Mouse (Mus musculus) kidney, postnatal 10 days (tissue): ENCODE results near the gene Zmym2.

Source experiments
- DNase-seq: peaks from one replicate; pipeline ENCODE4 v3.0.0; 2021; ENCODE audit warnings: mixed read lengths

The Zmym2 gene

DNA sequence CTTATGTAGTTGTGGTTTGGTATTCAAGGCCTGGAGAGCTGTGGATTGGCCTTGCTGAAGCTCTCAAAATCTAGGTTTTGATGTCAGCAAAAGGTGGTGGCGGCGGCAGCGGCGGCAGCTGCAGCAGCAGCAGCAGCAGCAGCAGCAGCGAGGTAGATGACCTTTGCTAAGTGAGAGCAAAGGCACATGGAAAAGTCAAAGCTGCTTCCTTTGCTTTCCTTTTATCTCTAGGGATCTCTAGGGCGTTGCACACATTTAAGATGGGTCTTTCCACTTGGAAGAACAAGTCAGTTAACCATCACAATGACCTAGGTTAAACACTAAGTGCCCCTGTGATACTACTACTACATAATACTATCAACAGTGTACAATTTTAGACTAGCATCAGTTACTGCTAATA, 49.0 kb downstream of the Zmym2 start:
- DNase-seq = no peak

DNA sequence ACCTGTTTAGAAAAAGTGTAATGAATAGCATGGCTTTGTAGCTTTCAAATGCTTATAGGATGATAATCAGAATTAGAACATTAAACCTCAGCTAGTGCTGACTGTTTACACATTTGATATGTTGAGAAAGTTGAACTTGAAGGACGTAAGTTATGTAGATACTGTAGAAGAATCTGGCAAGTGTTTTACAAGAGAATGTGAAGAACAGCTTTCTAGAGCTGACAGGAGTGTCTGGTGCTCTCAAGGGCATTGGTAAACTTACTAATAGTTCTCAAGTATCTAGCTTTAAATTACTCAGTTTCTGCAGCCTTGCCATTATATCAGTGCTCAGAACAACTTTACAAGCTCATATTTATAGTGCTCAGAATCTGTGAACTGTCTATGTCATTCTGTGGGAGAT, 53.5 kb downstream of the Zmym2 start:
- no peak for DNase-seq

DNA sequence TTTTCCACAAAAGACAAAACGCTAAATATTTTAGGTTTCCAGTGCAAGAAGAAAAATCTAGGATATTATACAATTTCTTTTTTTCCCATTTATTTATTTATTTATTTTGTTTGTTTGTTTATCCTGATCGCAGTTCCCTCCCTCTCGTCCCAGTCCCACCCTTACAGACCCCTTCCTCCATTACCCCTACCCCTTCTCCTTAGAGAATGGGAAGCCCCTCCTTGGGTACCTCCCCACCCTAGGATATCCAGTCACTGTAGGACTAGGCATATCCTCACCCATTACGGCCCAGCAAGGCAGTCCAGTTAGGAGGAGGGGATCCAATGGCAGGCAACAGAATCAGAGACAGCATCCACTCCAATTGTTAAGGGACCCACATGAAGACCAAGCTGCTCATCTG, 66.5 kb downstream of the Zmym2 start:
- DNase-seq = no peak

DNA sequence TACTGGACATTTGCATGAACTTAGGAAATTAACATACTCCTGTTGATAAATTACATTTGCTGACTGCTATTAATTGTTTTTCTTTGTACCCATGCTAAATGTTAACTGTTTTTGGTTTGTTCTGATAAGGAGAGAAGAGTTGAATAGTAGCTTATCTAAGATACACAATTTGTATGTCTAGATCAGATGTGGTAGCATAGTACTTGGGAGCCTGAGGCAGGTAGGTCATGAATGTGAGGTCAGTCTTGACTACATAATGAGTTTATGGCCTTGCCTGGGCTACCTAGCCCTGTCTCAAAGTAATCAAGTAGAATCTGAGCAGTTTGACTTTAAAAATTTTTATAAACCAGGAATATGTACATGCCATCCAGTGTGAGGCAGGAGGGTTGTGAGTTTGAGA, 67.9 kb downstream of the Zmym2 start:
- no peak for DNase-seq

DNA sequence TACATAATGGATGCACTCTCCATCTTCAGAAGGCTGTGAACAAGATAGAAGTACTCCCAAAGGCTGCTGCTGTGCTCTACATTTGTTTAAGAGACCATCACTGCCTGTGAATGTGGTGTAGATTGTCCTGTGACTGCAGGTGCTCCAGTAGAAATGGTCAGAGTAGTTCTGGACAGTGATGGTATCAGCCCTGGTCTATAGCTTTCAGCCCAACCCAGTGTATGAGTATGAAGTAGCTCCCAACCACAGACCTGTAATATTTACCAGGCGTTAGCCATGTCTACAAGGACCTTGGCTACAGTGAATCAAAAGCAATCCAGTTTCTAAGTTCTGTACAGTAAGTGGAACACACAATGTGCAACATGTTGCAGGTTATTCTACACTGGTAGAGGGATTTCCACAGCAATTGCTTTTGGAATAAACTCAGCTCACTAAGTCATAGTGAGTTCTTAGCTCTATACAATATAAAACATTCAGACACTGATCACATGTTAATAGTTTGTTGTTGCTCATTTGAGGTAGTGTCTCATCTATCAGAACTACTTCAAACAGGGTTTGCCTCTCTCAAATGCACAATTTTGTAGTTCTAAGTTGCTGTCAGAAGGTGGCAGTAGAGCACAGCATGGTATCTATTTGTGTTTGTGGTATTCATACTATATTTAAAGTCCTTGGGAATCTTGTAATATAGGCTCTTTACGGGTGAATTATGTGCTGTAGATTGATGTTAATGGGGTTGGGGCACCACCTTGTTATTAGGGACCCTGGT, 77.7 kb downstream of the Zmym2 start:
- peak; percentile 38 for DNase-seq

DNA sequence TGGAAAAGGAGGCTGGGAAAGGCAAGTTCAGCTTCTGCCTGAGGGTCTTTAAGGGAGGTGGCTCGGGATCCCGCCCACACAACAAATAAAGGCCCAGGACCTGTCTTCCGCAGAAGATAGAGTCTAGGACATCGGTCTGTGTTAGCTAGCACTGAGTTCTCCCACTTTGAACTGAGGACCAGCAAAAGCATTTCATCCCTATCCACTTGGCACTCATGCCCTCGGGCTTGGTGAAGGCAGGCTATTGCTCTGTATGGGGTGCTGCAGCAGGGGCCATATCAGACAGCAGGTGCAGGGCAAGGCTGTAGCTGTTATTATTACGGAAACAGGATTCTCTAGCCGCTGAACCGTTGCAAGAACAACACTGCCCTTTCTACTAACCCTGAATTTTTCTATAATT, 83.2 kb downstream of the Zmym2 start:
- no peak for DNase-seq

DNA sequence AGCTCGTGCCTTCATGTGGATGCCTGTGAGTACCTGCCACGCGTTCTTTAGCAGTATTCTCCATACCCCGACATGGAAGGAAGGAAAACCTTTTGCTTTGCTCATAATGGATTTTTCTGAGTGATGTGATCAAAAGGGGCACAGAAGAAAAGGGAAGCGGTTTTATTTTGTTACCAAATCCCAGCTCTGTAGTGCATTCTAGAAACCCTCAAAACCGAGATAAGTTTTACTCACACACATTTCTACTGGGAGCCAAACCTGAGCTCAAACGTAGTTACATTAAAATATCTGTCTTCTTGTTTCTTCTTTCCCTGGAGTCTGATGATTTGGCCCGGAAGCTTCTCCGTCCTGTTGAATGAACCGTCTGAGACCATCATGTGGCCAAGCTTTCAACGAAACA, 83.7 kb downstream of the Zmym2 start:
- no peak for DNase-seq

DNA sequence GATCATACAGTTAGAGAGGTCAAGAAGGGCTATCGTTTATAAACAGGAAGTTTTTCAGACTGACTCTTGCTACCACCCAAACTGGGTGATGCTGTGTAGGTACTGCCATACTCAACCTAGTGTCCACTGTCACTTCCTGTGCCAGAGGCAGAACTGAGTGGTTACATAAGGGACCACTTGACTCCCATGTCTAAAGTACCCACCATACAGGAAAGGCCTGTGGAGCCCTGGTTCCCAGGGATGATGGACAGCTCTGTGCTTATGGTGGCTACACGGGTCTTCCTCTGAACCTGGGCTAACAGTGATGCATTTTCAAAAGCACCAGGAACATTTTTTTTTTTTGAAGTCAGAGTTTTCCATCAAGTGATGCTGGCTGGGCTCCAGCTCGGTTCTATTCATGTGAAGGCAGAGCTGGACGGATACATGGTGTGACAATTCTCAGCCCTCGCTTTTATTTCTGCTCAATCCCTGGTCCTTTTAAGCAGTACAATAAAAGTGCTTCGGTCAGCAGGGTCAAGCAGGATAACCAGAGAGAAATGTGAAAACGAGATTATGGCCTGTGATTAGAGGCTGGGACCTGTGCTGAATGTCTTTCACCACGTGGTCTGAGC, 91.7 kb downstream of the Zmym2 start:
- DNase-seq = no peak

DNA sequence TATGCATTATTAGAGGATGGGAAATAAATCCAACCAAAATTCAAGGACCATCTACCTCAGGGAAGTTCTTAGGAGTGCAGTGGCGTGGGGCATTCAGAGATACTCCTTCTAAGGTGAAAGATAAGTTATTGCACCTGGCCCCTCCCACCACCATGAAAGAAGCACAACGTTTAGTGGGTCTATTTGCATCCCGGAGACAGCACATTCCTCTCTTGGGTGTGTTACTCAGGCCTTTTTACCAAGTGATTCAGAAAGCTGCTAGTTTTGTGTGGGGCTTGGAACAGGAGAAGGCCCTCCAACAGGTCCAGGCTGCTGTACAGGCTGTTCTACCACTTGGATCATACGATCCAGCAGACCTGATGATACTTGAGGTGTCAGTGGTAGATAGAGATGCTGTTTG, 102.2 kb downstream of the Zmym2 start:
- no peak for DNase-seq
